Mouse (Mus musculus) liver, embryonic 13.5 days (tissue): ENCODE data around the gene Cfap44. TPM values are rescaled to one million over a fixed set of nuclear protein-coding genes. Genes with fewer than 3 reads are reported as not detected.

Experiments
- polyA plus RNA-seq: library from polyadenylated mRNA; unstranded; fragments of >200 nt; fragmentation: Nextera tagmentation; extraction: Ambion mirVana; gene quantifications from 2 replicates; pipeline ENCODE4 v1.2.1, GENCODE M21; 2015

The Cfap44 gene
- polyA plus RNA-seq, 1 experiment from 2014 or later: 0.29 TPM

Other genes starting within 250 kb of the Cfap44 start
- gene Usf3, start 221.6 kb upstream of the Cfap44 start, polyA plus RNA-seq: 1.7 and 1.9 TPM in 2 replicates
- 0.06 TPM in 1 of 2 replicates, not detected in the other for gene Sidt1, start 61.6 kb upstream of the Cfap44 start, polyA plus RNA-seq
- 8.2 and 11.3 TPM in 2 replicates for gene Spice1, start 47.7 kb upstream of the Cfap44 start, polyA plus RNA-seq
- 0.64 and 0.65 TPM in 2 replicates for gene Boc, start 164.1 kb downstream of the Cfap44 start, polyA plus RNA-seq